Mouse (Mus musculus) midbrain, postnatal 0 days (tissue): ENCODE measurements around the gene Mpdz. TPM values are rescaled to one million over a fixed set of nuclear protein-coding genes. Genes with fewer than 3 reads are reported as not detected.

Source experiments
- ATAC-seq: fragments of 200-750 bp; cut with Nextera tagmentation; 2 replicates; pipeline ENCODE4 v1.8.0; 2017; ENCODE audit warnings: moderate number of reproducible peaks, mild to moderate bottlenecking, moderate TSS enrichment, moderate library complexity; ENCODE audit not compliant: low FRiP score
- DNase-seq: peaks from one replicate; pipeline ENCODE4 v3.0.0-alpha.2; 2015; ENCODE audit warnings: low spot score
- H3K27ac ChIP-seq: fragments of 300-500 bp; sonication (generic); 2 replicates; pipeline ENCODE4 v1.5.1; 2014; ENCODE audit warnings: low read depth, mild to moderate bottlenecking, low read length, mixed read lengths
- H3K27me3 ChIP-seq: fragments of 300-500 bp; sonication (generic); 2 replicates; pipeline ENCODE4 v1.6.1; 2014; ENCODE audit warnings: low read length, control low read depth, mixed read lengths; ENCODE audit not compliant: insufficient read depth
- H3K36me3 ChIP-seq: fragments of 300-500 bp; sonication (generic); 2 replicates; pipeline ENCODE4 v1.6.1; 2014; ENCODE audit warnings: low read length, control low read depth, mixed read lengths; ENCODE audit not compliant: insufficient read depth
- H3K4me1 ChIP-seq: fragments of 300-500 bp; sonication (generic); 2 replicates; pipeline ENCODE4 v1.6.1; 2014; ENCODE audit warnings: mild to moderate bottlenecking, control low read depth, antibody characterized with exemption, low read length, mixed read lengths; ENCODE audit not compliant: insufficient read depth
- H3K4me2 ChIP-seq: fragments of 300-500 bp; sonication (generic); 2 replicates; pipeline ENCODE4 v1.6.1; 2014; ENCODE audit warnings: low read depth, mild to moderate bottlenecking, low read length, mixed read lengths; ENCODE audit not compliant: poor library complexity, severe bottlenecking
- H3K4me3 ChIP-seq: fragments of 300-500 bp; sonication (generic); 2 replicates; pipeline ENCODE4 v1.5.1; 2014; ENCODE audit warnings: low read depth, mild to moderate bottlenecking, low read length, moderate library complexity
- H3K9ac ChIP-seq: fragments of 300-500 bp; sonication (generic); replicated peaks from 2 replicates; pipeline ENCODE4 v1.6.1; 2014; ENCODE audit warnings: mild to moderate bottlenecking, low read length, moderate library complexity, mixed read lengths; ENCODE audit not compliant: poor library complexity, severe bottlenecking
- H3K9me3 ChIP-seq: fragments of 300-500 bp; sonication (generic); 2 replicates; pipeline ENCODE4 v1.6.1; 2016; ENCODE audit warnings: low read length, control low read depth
- CTCF ChIP-seq: IDR thresholded peaks from 2 replicates; pipeline ENCODE4 v1.5.1; 2016; ENCODE audit warnings: antibody characterized with exemption, mild to moderate bottlenecking
- WGBS: fragments of 180-500 bp; shearing (Covaris S2); extraction: QIAGEN DNeasy Blood & Tissue Kit; methylation state at CpG from one replicate; pipeline ENCODE4 v1.1.7; 2014; 5-methylcytosine and 5-hydroxymethylcytosine counted together
- polyA plus RNA-seq: library from polyadenylated mRNA; unstranded; fragments of >200 nt; fragmentation: Nextera tagmentation; extraction: Ambion mirVana; gene quantifications from 2 replicates; pipeline ENCODE4 v1.2.1, GENCODE M21; 2015
- total RNA-seq: library from RNA; depleted of rRNA; stranded (reverse); fragments of >200 nt; gene quantifications from 2 replicates; pipeline ENCODE4 v1.2.3, GENCODE M21; 2014

Mpdz gene
- total and polyA plus RNA-seq, 2 experiments from 2014 or later, result 8.4 to 23.7 TPM

GRCm38 (mm10) chr4:81433961-81434360, 8.7 kb downstream of the Mpdz start:
- no peak overlapping the region for H3K9ac ChIP-seq
- no peak for ATAC-seq
- no peak overlapping the region for H3K4me3 ChIP-seq
- no peak overlapping the region for H3K27ac ChIP-seq
- no peaks in the 10 kb centered on the region for H3K9me3 ChIP-seq
- no peak for DNase-seq
- H3K4me1 ChIP-seq, result no peaks in the 10 kb centered on the region
- no peak overlapping the region for H3K4me2 ChIP-seq
- 90% methylated on average over 3 of the region's 3 CpGs for WGBS
- no peaks in the 10 kb centered on the region for H3K27me3 ChIP-seq
- no peak for TF ChIP-seq CTCF
- H3K36me3 ChIP-seq, result no peaks in the 10 kb centered on the region

DNA sequence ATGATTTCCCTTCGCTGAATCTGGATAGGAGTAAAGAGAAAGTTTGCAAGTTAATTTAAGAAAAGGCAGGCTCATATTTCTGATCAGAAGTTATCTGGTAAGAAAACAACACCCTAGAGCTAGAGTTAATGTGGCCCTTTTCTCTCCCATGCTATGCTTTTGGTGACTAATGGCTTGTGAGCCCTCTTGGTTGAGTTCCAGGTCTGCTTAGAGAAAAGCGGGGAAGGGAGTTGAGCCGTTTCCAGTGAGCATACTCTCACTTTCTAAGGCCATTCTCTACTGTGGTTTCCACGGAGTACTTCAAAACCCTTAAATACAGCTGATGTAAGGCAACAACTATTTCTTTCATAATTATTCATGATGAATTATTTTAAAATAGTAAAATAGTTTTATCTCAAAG, 11.8 kb downstream of the Mpdz start:
- Histone ChIP-seq H3K9me3 (no peaks in the 10 kb centered on the region), H3K4me3 (no peak overlapping the region), H3K36me3 (no peaks in the 10 kb centered on the region), H3K4me1 (no peaks in the 10 kb centered on the region), H3K9ac (no peak overlapping the region), H3K4me2 (no peak overlapping the region), H3K27me3 (no peaks in the 10 kb centered on the region), H3K27ac (no peak overlapping the region)
- ATAC-seq (no peak), DNase-seq (peak; percentile 27)
- TF ChIP-seq CTCF, result no peak
- 87% methylated on average over 4 of the region's 4 CpGs for WGBS

GRCm38 (mm10) chr4:81430105-81430504, 12.5 kb downstream of the Mpdz start:
- TF ChIP-seq CTCF, result no peak
- peak; percentile 61 for DNase-seq
- no peak overlapping the region for H3K9ac ChIP-seq
- H3K27me3 ChIP-seq, result no peaks in the 10 kb centered on the region
- H3K36me3 ChIP-seq, result no peaks in the 10 kb centered on the region
- ATAC-seq, result no peak
- H3K4me3 ChIP-seq, result no peak overlapping the region
- H3K4me2 ChIP-seq, result no peak overlapping the region
- no peak overlapping the region for H3K27ac ChIP-seq
- H3K4me1 ChIP-seq, result no peaks in the 10 kb centered on the region
- no peaks in the 10 kb centered on the region for H3K9me3 ChIP-seq
- 60% methylated on average over 3 of the region's 3 CpGs for WGBS

DNA sequence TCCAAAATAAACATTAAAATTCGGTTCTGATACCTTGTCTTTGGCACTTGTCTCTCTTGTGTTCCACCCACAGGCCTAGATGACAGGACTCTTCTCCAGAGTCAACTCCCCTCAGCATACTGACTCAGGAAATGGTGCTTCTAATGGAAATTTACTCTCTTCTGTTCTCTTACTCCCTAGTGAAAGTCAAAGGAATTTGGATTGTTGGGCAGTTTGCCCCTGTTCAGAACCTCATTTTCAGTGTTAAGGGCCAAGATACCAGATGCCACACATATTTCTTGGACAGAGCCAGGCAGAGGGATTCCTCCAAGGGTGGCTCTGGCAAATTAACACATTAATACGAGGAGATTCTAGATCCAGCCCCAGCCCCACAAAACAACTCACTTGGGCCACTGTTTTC, 12.9 kb downstream of the Mpdz start:
- WGBS, result 74% methylated on average over 2 of the region's 2 CpGs
- Histone ChIP-seq H3K9ac (no peak overlapping the region), H3K9me3 (no peaks in the 10 kb centered on the region), H3K27ac (no peak overlapping the region), H3K27me3 (no peaks in the 10 kb centered on the region), H3K4me2 (no peak overlapping the region), H3K4me1 (no peaks in the 10 kb centered on the region), H3K4me3 (no peak overlapping the region), H3K36me3 (no peaks in the 10 kb centered on the region)
- ATAC-seq (no peak), DNase-seq (peak; percentile 39)
- TF ChIP-seq CTCF, result no peak

DNA sequence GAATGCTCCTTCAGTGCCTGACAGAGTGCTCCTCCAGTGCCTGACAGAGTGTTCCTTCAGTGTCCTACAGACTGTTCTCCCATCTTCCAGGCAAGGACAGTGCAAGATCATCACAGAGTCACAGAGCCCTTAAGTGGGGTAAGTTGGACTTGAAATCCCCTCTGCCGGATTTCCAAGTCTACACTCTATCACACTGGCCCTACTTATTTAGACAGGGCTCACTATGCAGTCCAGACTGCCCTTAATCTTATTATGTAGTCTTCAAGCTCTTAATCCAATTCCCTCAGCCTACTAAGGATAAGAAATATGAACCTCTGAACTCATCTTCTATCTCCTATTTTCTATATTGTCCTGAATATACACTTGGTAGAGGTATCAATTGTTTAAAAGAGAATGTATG, 19.1 kb downstream of the Mpdz start:
- Histone ChIP-seq H3K27ac (no peak overlapping the region), H3K4me1 (no peaks in the 10 kb centered on the region), H3K4me3 (no peak overlapping the region), H3K9ac (no peak overlapping the region), H3K27me3 (no peaks in the 10 kb centered on the region), H3K9me3 (no peaks in the 10 kb centered on the region), H3K4me2 (no peak overlapping the region), H3K36me3 (no peaks in the 10 kb centered on the region)
- DNase-seq (no peak), ATAC-seq (no peak)
- WGBS, result 33% methylated on average over 1 of the region's 1 CpGs
- TF ChIP-seq CTCF, result no peak

DNA sequence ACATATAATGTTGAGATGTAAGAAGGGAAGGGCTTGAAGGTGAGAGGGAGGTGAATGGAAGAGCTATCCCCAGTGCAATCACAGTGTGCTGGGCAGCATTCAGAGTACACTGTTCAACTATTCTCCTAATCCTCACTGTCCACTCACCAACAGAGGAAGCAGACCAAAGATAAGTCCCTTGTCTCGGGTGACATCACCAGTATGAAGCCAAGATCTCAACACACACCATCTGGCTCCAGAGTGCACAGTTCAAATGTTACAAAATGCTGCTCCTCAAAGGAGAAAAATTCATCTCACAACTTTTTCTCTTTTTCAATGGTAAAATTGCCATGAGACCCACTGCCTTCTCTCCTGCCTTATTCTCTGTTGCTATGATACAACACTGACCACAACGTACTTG, 21.0 kb downstream of the Mpdz start:
- Histone ChIP-seq H3K9ac (no peak overlapping the region), H3K27ac (no peak overlapping the region), H3K27me3 (no peaks in the 10 kb centered on the region), H3K4me1 (no peaks in the 10 kb centered on the region), H3K36me3 (no peaks in the 10 kb centered on the region), H3K4me3 (no peak overlapping the region), H3K4me2 (no peak overlapping the region), H3K9me3 (no peaks in the 10 kb centered on the region)
- no peak for ATAC-seq
- DNase-seq, result no peak
- WGBS, result 74% methylated on average over 2 of the region's 2 CpGs
- no peak for TF ChIP-seq CTCF
